Mouse (Mus musculus) stomach, postnatal 0 days (tissue): ENCODE results near the gene Cdc42ep5.

Experiments used
- CTCF ChIP-seq: IDR thresholded peaks from 2 replicates; pipeline ENCODE4 v1.5.1; 2016; ENCODE audit warnings: antibody characterized with exemption, low read depth, mild to moderate bottlenecking, moderate library complexity
- EP300 ChIP-seq: optimal IDR thresholded peaks from 2 replicates; pipeline ENCODE3; 2016; ENCODE audit warnings: antibody characterized with exemption

DNA sequence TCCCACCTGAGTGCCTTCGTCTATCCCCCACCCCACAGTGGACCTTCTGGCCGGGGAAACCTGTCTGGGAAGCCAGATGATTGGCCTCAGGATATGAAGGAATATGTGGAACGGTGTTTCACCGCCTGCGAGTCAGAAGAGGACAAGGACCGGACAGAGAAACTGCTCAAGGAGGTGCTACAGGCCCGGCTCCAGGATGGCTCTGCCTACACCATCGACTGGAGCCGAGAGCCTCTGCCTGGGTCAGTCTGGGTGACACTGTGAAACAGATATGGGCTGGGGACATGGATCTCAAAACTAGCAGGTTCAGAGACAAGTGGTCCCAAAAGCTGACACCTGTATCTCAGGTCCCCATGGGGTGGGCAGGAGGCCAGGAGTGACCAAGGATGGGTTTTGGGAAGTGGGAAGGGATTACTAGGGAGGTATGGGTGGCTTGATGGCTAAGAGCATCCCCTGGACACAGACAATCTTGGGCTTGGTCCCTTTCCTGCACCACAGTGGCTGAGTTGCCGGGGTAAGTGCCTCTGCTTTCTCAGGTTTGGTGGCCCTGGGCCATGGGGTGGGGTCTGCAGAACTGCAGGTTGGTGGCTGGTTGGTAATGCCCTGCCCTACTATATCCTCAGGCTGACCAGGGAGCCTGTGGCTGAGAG is 21.7 kb downstream of the Cdc42ep5 start:
- TF ChIP-seq CTCF (no peak), EP300 (no peak)
